Mouse (Mus musculus) cerebellum, postnatal 14 days (tissue): Measurements from ENCODE around the gene Fermt1.
A peak's percentile ranks its signal among the peaks of the same experiment; 100 is the strongest.

Experiments used
- DNase-seq, 2 experiments: peaks; one replicate each; pipeline ENCODE4 v3.0.0; 2021; ENCODE audit warnings: mixed read lengths in 2 of 2

Fermt1 gene

DNA sequence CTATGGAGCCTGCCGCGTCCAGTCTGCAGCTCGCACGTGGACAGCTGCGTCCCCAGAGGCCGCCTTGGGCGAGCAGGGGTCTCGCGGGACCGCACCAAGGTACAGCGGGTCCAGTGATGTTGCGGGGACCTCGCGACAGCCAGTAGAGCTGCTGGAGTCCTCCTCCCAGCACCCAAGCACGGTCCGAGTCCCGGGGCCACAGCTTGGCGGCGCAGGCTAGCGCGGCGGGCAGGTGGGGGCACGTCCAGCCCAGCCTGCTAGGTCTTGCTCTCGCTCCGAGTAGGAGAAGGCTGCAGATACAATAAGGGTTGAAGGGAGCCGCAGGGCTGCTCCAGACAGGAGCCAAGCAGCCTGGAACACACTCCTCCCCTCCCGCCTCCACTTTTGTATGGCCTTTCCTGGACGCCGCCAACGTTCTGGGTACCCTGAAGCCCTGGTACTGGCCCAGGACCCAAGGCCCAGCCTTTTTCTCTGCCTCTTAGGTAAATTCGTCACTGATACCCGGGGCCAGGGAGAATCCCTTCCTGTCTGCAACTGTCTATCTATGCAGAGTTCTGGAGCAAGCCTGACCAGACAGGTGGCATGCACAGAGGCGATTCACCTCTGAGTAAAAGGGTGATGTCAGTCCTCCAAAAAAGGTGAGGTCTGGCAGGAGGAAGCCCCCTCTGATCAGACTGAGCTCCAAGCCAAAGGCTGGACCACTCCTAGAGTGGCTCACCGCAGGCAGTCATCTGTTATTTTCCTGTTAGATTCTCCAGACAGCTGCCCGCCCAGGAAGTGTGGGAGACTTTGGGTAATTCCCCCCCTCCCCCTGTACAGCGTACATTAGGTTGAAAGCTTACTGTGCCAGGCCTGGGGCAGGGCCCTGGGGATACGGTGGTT is at the start of gene Fermt1:
Gene Fermt1 (minus strand): TSS at position 581 of the 882 bp plus-strand sequence.
- peak; percentile 20 to 23 for DNase-seq

- peak; percentile 52 to 55 for DNase-seq
Measured at GRCm38 (mm10) chr2:132992659-132993531, 47.2 kb upstream of the Fermt1 start.

GRCm38 (mm10) chr2:132989778-132990564 is 44.3 kb upstream of the Fermt1 start:
- peak in 1 of 2 experiments; percentile 12 for DNase-seq

GRCm38 (mm10) chr2:132973346-132973745 is 27.6 kb upstream of the Fermt1 start:
- DNase-seq, result no peak

GRCm38 (mm10) chr2:132970772-132971173 is 25.1 kb upstream of the Fermt1 start:
- DNase-seq, result peak; percentile 26 to 46

GRCm38 (mm10) chr2:132957786-132958185 is 12.1 kb upstream of the Fermt1 start:
- DNase-seq, result peak in 1 of 2 experiments; percentile 17

GRCm38 (mm10) chr2:132952197-132952596 is 6.5 kb upstream of the Fermt1 start:
- DNase-seq, result peak; percentile 48 to 56

GRCm38 (mm10) chr2:132948174-132948573 is 2.5 kb upstream of the Fermt1 start:
- no peak for DNase-seq

GRCm38 (mm10) chr2:132946976-132947375 is 1.3 kb upstream of the Fermt1 start:
- no peak for DNase-seq

DNA sequence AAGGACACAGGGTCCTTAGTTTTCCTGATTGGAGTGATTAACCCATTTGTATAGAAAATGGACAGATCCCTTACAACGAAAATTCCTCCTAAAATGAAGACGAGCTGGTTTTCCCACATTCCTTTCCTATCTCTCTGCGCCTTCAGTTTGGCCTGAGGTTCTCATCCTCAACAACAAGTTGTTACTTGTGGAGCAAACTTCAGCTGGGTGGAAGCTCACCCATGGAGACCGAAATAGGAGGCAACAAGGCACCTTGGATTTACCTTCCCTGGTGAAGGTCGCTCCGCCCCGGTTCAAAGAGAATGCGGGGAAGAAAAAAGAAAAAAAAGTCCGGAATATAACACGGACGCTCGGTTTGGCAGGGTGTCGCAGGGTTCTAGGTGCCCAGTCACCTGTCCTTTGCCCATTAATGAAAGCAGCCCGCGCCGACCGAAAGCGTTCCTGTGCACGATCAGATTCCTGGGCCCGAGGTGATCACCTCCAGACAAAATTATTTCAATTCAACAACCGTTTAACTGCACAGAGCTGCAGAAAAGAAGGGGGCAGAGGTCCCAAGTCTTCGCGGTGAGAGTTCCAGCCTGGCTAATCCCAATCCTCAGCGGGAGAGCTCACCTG is 888 bp downstream of the Fermt1 start:
- DNase-seq, result peak; percentile 10 to 14

DNA sequence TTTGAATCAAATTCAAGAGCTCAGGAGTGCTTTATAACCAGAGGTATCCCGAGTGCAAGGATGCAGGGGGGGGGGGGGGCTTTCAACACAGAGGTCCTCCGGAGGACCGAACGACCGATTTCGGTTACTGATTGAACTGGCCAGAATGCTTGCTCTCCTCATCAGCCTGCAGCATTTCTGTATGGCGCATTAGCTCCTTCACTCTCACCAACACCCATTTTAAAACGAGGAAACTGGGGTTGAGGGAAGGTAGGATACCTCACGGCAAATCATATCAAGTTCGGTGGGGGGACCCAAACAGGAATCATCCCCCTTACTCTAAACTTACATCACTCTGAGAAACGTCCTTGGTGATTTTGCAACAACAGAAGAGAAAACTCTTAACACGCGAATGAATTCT is 1.7 kb downstream of the Fermt1 start:
- no peak for DNase-seq

- DNase-seq, result no peak
Measured at GRCm38 (mm10) chr2:132943596-132943995, 2.1 kb downstream of the Fermt1 start.

- DNase-seq, result no peak
Measured at GRCm38 (mm10) chr2:132939056-132939455, 6.7 kb downstream of the Fermt1 start.

DNA sequence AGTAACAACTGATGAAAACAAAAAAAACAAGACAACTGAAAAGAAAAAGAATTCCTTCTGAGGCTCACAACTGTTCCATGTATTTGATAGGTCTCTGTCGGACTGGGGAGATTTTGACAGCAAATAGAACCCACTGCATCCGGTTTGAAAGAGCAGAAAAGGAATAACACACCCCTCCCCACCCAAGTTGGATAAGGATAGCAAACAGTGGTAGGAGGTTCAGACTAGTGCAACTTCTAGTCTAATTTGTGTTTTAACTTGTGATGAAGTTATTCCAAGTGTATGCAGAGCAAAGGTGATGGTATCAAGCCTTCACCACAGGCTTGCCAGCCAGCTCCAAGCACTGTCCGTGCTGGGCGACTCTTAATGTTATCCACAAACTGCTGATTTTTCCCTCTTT is 9.5 kb downstream of the Fermt1 start:
- DNase-seq, result no peak

GRCm38 (mm10) chr2:132934711-132935110 is 11.0 kb downstream of the Fermt1 start:
- DNase-seq, result peak; percentile 18 to 43

- DNase-seq, result no peak
Measured at GRCm38 (mm10) chr2:132934142-132934541, 11.6 kb downstream of the Fermt1 start.

DNA sequence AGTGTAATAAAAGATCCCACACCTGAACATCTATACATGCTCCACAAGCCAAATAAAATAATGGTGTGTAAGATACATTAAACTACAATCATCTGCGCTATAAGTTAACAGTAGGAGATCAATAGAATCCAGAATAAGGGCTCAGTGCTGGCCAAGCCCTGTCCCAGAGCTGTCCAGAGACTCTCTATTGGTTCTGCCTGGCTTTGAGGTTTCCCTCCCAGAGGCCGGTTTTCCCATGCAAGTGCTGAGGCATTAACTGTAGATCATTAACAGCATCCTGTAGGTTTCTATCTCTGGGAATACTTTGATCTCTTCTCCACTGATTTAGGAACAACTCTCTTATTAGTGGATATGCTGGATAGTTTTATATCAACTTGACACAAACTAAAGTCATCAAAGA is 16.7 kb downstream of the Fermt1 start:
- DNase-seq, result no peak

GRCm38 (mm10) chr2:132927871-132928270 is 17.8 kb downstream of the Fermt1 start:
- DNase-seq, result no peak

GRCm38 (mm10) chr2:132927298-132927697 is 18.4 kb downstream of the Fermt1 start:
- DNase-seq, result no peak

GRCm38 (mm10) chr2:132923290-132924085 is 22.2 kb downstream of the Fermt1 start:
- DNase-seq, result no peak
